Mouse (Mus musculus) kidney, embryonic 16.5 days (tissue): ENCODE measurements at regions not wholly inside any gene's neighbourhood (a gene's known extent, or its start where the extent isn't known, plus 50 kb on each side); places are given as distances from the start of the nearest gene placed in this dataset.

Source experiments
- ATAC-seq: fragments of 200-750 bp; cut with Nextera tagmentation; 2 replicates; pipeline ENCODE4 v1.8.0; 2017; ENCODE audit warnings: moderate TSS enrichment; ENCODE audit not compliant: low FRiP score, low TSS enrichment
- H3K27ac ChIP-seq: fragments of 300-500 bp; sonication (generic); 2 replicates; pipeline ENCODE4 v1.5.1; 2014; ENCODE audit warnings: low read length
- H3K27me3 ChIP-seq: fragments of 300-500 bp; sonication (generic); 2 replicates; pipeline ENCODE4 v1.6.1; 2014; ENCODE audit warnings: low read length, control low read depth, mixed read lengths; ENCODE audit not compliant: insufficient read depth
- H3K36me3 ChIP-seq: fragments of 300-500 bp; sonication (generic); 2 replicates; pipeline ENCODE4 v1.6.1; 2014; ENCODE audit warnings: low read length, control low read depth, mixed read lengths; ENCODE audit not compliant: insufficient read depth
- H3K4me1 ChIP-seq: fragments of 300-500 bp; sonication (generic); 2 replicates; pipeline ENCODE4 v1.6.1; 2014; ENCODE audit warnings: low read length, control low read depth, mixed read lengths; ENCODE audit not compliant: insufficient read depth
- H3K4me2 ChIP-seq: fragments of 300-500 bp; sonication (generic); replicated peaks from 2 replicates; pipeline ENCODE4 v1.6.1; 2014; ENCODE audit warnings: low read depth, low read length
- H3K4me3 ChIP-seq: fragments of 300-500 bp; sonication (generic); 2 replicates; pipeline ENCODE4 v1.5.1; 2014; ENCODE audit warnings: mild to moderate bottlenecking, low read length
- H3K9ac ChIP-seq: fragments of 300-500 bp; sonication (generic); replicated peaks from 2 replicates; pipeline ENCODE4 v1.6.1; 2014; ENCODE audit warnings: low read length
- H3K9me3 ChIP-seq: fragments of 300-500 bp; sonication (generic); 2 replicates; pipeline ENCODE4 v1.6.1; 2016; ENCODE audit warnings: low read length, control low read depth
- WGBS: fragments of 180-500 bp; shearing (Covaris S2); extraction: QIAGEN DNeasy Blood & Tissue Kit; methylation state at CpG from one replicate; pipeline ENCODE4 v1.1.7; 2014; 5-methylcytosine and 5-hydroxymethylcytosine counted together

DNA sequence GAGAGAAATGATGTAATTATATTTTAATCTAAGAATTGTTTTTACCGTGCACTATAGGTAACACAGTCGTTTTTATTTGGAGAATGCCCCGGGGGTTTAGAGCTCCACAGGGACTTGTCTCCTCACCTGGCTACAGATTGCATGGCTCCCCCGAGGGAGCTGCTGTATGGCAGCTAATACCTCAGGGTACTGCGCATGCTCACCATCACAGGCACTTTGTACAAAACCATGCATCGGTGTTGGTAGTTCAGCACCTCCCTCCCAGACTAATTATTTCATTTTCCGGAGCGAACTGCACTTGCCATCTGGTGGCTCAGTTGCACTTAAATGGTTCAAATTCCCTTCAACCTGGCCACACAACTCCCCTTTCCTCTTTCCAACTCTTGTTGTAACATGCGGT is 281.9 kb downstream of the Fam173b start:
- H3K27ac ChIP-seq: no peak overlapping the region
- H3K9me3 ChIP-seq: no peaks in the 10 kb centered on the region
- no peak overlapping the region for H3K4me2 ChIP-seq
- H3K27me3 ChIP-seq: peaks cover 4% of the 10 kb centered on the region; the same call in 1 of the 2 replicates
- WGBS: 81% methylated on average over 9 of the region's 9 CpGs
- ATAC-seq: no peak
- H3K4me3 ChIP-seq: no peak overlapping the region
- H3K36me3 ChIP-seq: no peaks in the 10 kb centered on the region
- H3K9ac ChIP-seq: no peak overlapping the region
- peaks cover 17% of the 10 kb centered on the region for H3K4me1 ChIP-seq

DNA sequence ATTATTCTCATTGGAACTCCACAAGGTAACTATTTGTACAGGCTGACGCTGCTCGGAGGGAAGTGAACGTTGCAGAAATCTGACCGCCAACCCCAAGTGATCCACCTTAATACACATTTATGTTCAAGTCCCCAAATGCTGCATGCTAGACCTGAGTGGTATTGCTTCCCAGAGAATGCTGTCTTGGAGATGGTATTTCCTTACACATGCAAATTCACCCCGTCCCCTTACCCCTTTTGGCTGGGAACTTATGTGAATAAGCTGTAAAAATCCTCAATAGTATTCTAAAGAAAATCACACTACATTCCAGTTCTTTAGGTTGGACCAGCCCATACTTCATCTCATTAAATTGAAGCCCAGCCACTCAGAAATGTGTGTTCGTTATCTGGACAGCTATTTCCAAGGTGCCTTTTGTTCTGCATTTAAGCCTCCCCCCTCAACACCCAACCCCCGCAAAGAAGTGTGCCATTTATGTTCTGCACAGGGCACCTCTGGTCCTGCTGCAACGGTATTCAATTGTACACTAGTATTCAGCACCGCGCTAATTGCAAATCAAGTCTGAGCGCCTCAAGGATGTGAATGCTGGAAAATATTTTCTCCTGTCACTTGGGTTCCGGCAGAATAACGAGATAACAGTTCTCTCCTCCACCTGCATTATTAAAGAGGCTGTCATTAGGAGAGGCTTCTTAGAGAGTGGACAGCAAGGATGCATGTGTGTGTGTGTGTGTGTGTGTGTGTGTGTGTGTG is 278.0 kb upstream of the Tas2r119 start:
- WGBS: 78% methylated on average over 13 of the region's 13 CpGs
- Histone ChIP-seq H3K27ac (no peak overlapping the region), H3K36me3 (no peaks in the 10 kb centered on the region), H3K27me3 (no peaks in the 10 kb centered on the region), H3K9me3 (no peaks in the 10 kb centered on the region), H3K4me3 (no peak overlapping the region), H3K4me2 (no peak overlapping the region), H3K4me1 (no peaks in the 10 kb centered on the region), H3K9ac (no peak overlapping the region)
- ATAC-seq: no peak

DNA sequence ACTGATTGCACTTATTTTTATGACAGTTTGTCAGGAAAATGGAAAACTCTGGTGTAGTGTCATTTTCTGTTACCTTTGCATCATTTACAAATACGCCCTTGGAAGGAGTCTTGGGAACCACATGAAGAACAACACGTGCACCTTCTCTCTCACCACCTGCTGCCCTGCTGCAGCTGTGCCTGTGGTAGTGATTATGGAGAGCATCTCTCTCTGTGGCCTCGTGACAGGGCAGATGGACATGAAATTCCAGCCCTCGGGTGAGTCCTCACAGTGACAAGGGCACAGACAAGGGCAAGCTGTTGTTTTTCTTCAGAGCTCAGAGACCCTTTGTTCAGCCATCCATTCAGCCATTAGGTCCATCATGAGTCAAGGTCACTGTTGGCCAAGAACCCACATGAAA is 276.8 kb upstream of the Tas2r119 start:
- H3K36me3 ChIP-seq: no peaks in the 10 kb centered on the region
- H3K9ac ChIP-seq: no peak overlapping the region
- no peaks in the 10 kb centered on the region for H3K4me1 ChIP-seq
- no peaks in the 10 kb centered on the region for H3K27me3 ChIP-seq
- no peak overlapping the region for H3K4me2 ChIP-seq
- ATAC-seq: no peak
- no peak overlapping the region for H3K4me3 ChIP-seq
- no peaks in the 10 kb centered on the region for H3K9me3 ChIP-seq
- 40% methylated on average over 4 of the region's 4 CpGs for WGBS
- H3K27ac ChIP-seq: no peak overlapping the region

DNA sequence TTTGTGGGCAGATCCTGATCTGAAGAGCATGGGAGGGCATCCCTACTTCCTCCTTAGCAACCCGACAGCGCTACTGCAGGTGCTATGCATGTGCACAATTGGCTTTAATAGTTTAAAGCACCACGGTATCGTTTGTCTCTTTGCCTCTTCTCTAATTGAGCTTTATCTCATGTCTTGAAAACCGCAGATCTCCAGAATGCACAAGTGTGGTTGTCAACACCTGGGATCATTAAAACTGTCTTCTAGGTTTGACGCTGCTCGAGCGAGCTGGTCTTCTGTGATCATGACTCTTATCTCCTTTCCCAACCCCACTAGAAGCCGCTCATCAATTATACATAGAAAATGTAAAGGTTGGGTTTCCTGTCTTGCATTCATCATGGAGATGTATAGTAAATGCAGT is 268.7 kb upstream of the Tas2r119 start:
- no peaks in the 10 kb centered on the region for H3K4me1 ChIP-seq
- no peak overlapping the region for H3K4me2 ChIP-seq
- no peaks in the 10 kb centered on the region for H3K9me3 ChIP-seq
- H3K4me3 ChIP-seq: no peak overlapping the region
- H3K36me3 ChIP-seq: no peaks in the 10 kb centered on the region
- no peak for ATAC-seq
- H3K27ac ChIP-seq: no peak overlapping the region
- H3K9ac ChIP-seq: no peak overlapping the region
- 85% methylated on average over 9 of the region's 9 CpGs for WGBS
- H3K27me3 ChIP-seq: no peaks in the 10 kb centered on the region

DNA sequence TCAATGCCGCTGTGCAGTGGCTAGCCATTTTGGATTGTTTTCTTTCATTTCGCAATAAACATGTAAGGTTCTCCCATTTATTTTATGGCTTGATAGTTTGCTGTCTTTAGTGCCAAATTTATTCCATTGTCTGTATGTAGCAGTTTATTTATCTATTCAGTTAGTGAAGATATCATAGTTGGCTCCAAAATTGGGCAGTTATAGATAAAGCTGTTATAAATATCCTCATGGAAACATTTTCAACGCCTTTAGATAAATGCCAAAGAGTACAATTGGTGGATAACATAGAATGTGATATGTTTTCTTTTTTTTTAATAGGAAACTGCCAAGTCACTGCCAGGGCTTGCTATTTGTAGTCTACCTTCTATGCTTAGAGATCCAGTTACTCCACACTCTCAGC is 265.1 kb upstream of the Tas2r119 start:
- H3K4me1 ChIP-seq: no peaks in the 10 kb centered on the region
- 86% methylated on average over 3 of the region's 3 CpGs for WGBS
- H3K36me3 ChIP-seq: no peaks in the 10 kb centered on the region
- H3K4me3 ChIP-seq: no peak overlapping the region
- H3K9ac ChIP-seq: no peak overlapping the region
- ATAC-seq: no peak
- H3K27ac ChIP-seq: no peak overlapping the region
- H3K4me2 ChIP-seq: no peak overlapping the region
- H3K27me3 ChIP-seq: no peaks in the 10 kb centered on the region
- H3K9me3 ChIP-seq: no peaks in the 10 kb centered on the region

DNA sequence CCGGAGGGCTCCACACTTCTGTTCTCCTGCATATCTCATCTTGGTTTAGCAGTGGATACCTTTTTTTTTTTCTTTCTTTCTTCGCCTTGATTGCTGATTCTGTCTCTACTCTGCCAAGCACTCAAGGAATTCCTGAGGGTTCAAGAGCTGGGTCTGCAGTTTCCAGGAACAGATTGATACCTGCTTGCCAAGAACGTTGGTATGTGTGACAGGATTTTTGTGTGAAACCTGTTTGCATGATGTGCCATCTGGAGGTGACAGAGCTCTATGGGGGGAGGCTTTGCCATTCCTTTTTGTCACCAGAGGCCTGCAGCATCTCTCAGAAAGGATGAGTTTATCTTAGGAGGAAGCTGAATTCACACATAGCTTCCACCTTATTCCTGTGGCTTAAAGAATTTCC is 255.6 kb upstream of the Tas2r119 start:
- no peak overlapping the region for H3K9ac ChIP-seq
- H3K4me3 ChIP-seq: no peak overlapping the region
- WGBS: 72% methylated on average over 3 of the region's 3 CpGs
- no peak for ATAC-seq
- no peaks in the 10 kb centered on the region for H3K27me3 ChIP-seq
- no peak overlapping the region for H3K4me2 ChIP-seq
- no peak overlapping the region for H3K27ac ChIP-seq
- no peaks in the 10 kb centered on the region for H3K4me1 ChIP-seq
- no peaks in the 10 kb centered on the region for H3K36me3 ChIP-seq
- H3K9me3 ChIP-seq: 0 out of 2 replicates have a peak, but pooled peaks cover 4% of the 10 kb centered on the region

DNA sequence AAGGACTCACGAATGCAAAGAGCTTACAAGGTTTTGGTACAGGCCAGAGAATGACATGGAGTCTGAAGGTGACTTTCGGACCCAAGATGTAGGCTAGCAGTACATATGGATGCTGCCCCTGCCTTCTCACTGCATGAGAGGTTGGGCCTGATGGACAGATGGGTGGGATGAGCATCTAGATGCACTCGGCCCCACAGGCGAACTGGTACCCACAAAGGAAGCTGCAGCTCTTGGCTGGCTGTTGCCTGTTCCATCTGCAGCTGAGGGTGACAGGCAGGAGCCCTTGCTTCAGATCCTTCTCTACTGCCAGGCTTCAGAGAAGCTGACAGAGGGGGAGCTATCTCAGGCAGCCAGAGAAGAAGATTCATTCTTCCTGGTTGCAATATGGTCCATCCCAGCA is 216.8 kb upstream of the Tas2r119 start:
- Histone ChIP-seq H3K4me3 (no peak overlapping the region), H3K9me3 (no peaks in the 10 kb centered on the region), H3K27ac (no peak overlapping the region), H3K4me1 (no peaks in the 10 kb centered on the region), H3K27me3 (no peaks in the 10 kb centered on the region), H3K4me2 (no peak overlapping the region), H3K9ac (no peak overlapping the region), H3K36me3 (no peaks in the 10 kb centered on the region)
- WGBS: 90% methylated on average over 4 of the region's 4 CpGs
- no peak for ATAC-seq

DNA sequence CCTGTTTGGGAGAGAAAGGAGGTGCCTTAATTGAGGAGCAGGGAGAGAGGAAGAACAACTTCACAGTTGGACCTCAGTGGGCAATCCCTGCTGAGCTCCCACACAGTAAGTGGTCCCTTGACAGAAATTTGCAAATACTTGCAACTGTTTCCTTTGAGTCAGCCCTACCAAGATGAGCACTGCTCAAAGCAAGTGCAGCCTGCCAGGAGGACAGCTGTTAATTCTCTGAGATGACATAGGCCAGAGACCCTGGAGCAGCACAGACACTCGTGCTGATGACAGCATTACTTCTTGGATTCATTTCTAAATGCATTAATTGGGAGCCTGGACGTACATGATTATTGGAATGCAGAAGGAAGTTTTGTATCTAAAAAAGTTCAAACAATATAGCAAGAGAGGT is 215.1 kb upstream of the Tas2r119 start:
- ATAC-seq: peak; percentile 39; the same call in 1 of the 2 replicates
- Histone ChIP-seq H3K36me3 (no peaks in the 10 kb centered on the region), H3K4me1 (no peaks in the 10 kb centered on the region), H3K27me3 (no peaks in the 10 kb centered on the region), H3K4me2 (no peak overlapping the region), H3K27ac (no peak overlapping the region), H3K9ac (no peak overlapping the region), H3K9me3 (no peaks in the 10 kb centered on the region), H3K4me3 (no peak overlapping the region)
- WGBS: 37% methylated on average over 2 of the region's 2 CpGs

DNA sequence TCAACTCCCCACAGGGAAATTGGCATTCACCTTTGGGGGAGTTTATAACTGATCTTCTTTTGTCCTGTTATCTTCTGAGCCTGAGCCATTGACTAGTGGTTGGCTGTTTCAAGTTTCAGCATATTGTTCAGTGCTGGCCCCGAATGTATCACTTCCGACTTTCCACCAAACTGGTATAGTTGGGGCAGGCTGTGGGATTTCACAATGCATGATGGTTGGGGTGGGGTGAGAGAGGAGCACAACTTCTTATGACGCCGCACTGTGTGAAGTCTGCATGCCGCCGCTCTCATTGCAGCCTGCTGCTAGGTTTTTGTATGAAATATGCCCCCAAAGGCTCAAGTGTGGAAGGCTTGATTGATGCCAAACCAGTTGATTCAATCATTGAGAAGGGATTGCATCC is 212.2 kb upstream of the Tas2r119 start:
- H3K27me3 ChIP-seq: no peaks in the 10 kb centered on the region
- no peak overlapping the region for H3K9ac ChIP-seq
- no peaks in the 10 kb centered on the region for H3K4me1 ChIP-seq
- no peak overlapping the region for H3K4me2 ChIP-seq
- ATAC-seq: no peak
- H3K9me3 ChIP-seq: no peaks in the 10 kb centered on the region
- no peak overlapping the region for H3K4me3 ChIP-seq
- 96% methylated on average over 6 of the region's 6 CpGs for WGBS
- no peaks in the 10 kb centered on the region for H3K36me3 ChIP-seq
- H3K27ac ChIP-seq: no peak overlapping the region

DNA sequence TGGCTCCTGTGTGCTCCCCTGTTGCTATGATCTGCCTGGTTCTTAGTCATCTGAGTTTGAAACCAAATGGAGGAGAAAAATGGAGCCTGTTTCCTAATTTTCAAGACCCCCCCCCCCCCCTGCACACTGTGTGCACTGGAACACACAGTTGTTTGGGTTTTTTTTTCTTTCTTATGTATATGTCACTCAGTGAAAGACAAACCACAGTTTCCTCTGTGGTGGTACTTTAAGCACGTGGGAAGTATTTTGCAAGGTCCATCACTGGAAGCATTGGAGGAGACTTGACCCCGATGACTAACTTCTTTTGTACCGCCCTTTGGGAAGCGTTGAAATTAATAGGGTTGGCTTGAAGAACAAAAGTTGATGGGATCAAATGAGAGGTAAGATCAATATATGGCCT is 211.5 kb upstream of the Tas2r119 start:
- no peaks in the 10 kb centered on the region for H3K9me3 ChIP-seq
- H3K4me2 ChIP-seq: no peak overlapping the region
- H3K27ac ChIP-seq: no peak overlapping the region
- H3K4me3 ChIP-seq: no peak overlapping the region
- H3K4me1 ChIP-seq: no peaks in the 10 kb centered on the region
- no peaks in the 10 kb centered on the region for H3K27me3 ChIP-seq
- no peak overlapping the region for H3K9ac ChIP-seq
- no peaks in the 10 kb centered on the region for H3K36me3 ChIP-seq
- ATAC-seq: no peak
- WGBS: 94% methylated on average over 4 of the region's 4 CpGs
